Mouse (Mus musculus) brain, embryonic 14.5 days (tissue): ENCODE data around the gene Tvp23a. TPM values are rescaled to one million over a fixed set of nuclear protein-coding genes. Genes with fewer than 3 reads are reported as not detected.

Experiments used
- DNase-seq: peaks from one replicate; pipeline ENCODE4 v3.0.0-alpha.2; 2011; ENCODE audit warnings: low read depth
- CTCF ChIP-seq: fragments of 200-500 bp; IDR thresholded peaks from 2 replicates; pipeline ENCODE4 v1.5.1; 2012; ENCODE audit warnings: inconsistent platforms, mild to moderate bottlenecking, moderate library complexity, borderline replicate concordance; ENCODE audit not compliant: insufficient read depth, insufficient read length; ENCODE audit errors: extremely low read depth
- POLR2A ChIP-seq: fragments of 200-500 bp; IDR thresholded peaks from 2 replicates; pipeline ENCODE4 v1.6.1; 2012; ENCODE audit warnings: mild to moderate bottlenecking, inconsistent platforms, borderline replicate concordance; ENCODE audit not compliant: poor library complexity, insufficient read depth, insufficient read length, severe bottlenecking; ENCODE audit errors: extremely low read depth
- polyA plus RNA-seq: library from polyadenylated mRNA; depleted of rRNA; stranded (reverse); fragments of >200 nt; gene quantifications from 2 replicates; pipeline ENCODE4 v1.2.3, GENCODE M21; 2012

The Tvp23a gene
- polyA plus RNA-seq, 1 experiment = 55.0 TPM

- TF ChIP-seq POLR2A (no peak), CTCF (no peak)
- DNase-seq = no peak
These were observed 32.7 kb upstream of the Tvp23a start, which contains the start of gene Ciita for GRCm38 (mm10) chr16:10479857-10480256. Ciita (plus strand) TSS chr16:10480059.

- DNase-seq = no peak
- TF ChIP-seq CTCF (no peak), POLR2A (no peak)
These were observed 28.8 kb upstream of the Tvp23a start for GRCm38 (mm10) chr16:10475919-10476318.

- TF ChIP-seq POLR2A (no peak), CTCF (no peak)
- DNase-seq = no peak
These were observed 27.8 kb upstream of the Tvp23a start for GRCm38 (mm10) chr16:10474956-10475355.

GRCm38 (mm10) chr16:10471950-10472349 lies 24.8 kb upstream of the Tvp23a start:
- TF ChIP-seq CTCF (no peak), POLR2A (no peak)
- DNase-seq = no peak

- DNase-seq = peak; percentile 27
- TF ChIP-seq POLR2A = no peak
- TF ChIP-seq CTCF = no peak
These were observed 21.0 kb upstream of the Tvp23a start for GRCm38 (mm10) chr16:10468201-10468600.

GRCm38 (mm10) chr16:10467391-10468107 lies 20.4 kb upstream of the Tvp23a start:
- TF ChIP-seq POLR2A (no peak), CTCF (no peak)
- no peak for DNase-seq

GRCm38 (mm10) chr16:10465011-10465681 lies 18.0 kb upstream of the Tvp23a start:
- no peak for TF ChIP-seq POLR2A
- TF ChIP-seq CTCF = no peak
- no peak for DNase-seq

- TF ChIP-seq CTCF (no peak), POLR2A (no peak)
- no peak for DNase-seq
These were observed 14.0 kb upstream of the Tvp23a start for GRCm38 (mm10) chr16:10461178-10461577.

GRCm38 (mm10) chr16:10460188-10460587 lies 13.0 kb upstream of the Tvp23a start:
- no peak for DNase-seq
- TF ChIP-seq POLR2A (no peak), CTCF (no peak)

- no peak for DNase-seq
- TF ChIP-seq POLR2A = no peak
- TF ChIP-seq CTCF = no peak
These were observed 7.4 kb upstream of the Tvp23a start for GRCm38 (mm10) chr16:10454583-10454974.

GRCm38 (mm10) chr16:10453872-10454582 lies 6.9 kb upstream of the Tvp23a start:
- TF ChIP-seq POLR2A (no peak), CTCF (no peak)
- DNase-seq = no peak
